8 mouse cellular contexts compared by ENCODE assay signal in genomic region chr13:33942212-33942779, GRCm38 (mm10). TPM values are rescaled to one million over a fixed set of nuclear protein-coding genes. Genes with fewer than 3 reads are reported as not detected.
A peak's percentile ranks its signal among the peaks of the same experiment; 100 is the strongest.
DNase-seq lines count a peak whose midpoint lies in the region; ATAC-seq lines count a peak whose summit lies in the region.

No protein-coding gene starts in this region.

- intact Hi-C loops in heart, postnatal 36 days (cut with DNase I): no loop called here

- ATAC-seq in megakaryocyte progenitor cell, adult 5-6 weeks (replicated peaks; ENCODE audit: poor library complexity): peak; percentile 57

- DNase-seq in heart, postnatal 36 days: peak; percentile 24 to 38
- no peak for DNase-seq in heart, adult 8-10 months (ENCODE audit: low spot score)
- DNase-seq in urinary bladder, postnatal 14 days (ENCODE audit: low spot score): peak; percentile 28
- DNase-seq in urinary bladder, postnatal 4 days (ENCODE audit: low spot score in 2 of 2): no peak
- peak; percentile 54 for DNase-seq in embryo, embryonic 11 days
- no peak for DNase-seq in Muller cell, postnatal 12 days (ENCODE audit: inconsistent ontology term)
- DNase-seq in cerebellum, postnatal 36 days: no peak

RNA-seq across cellular contexts. Expression of gene Nqo2, which starts 22.2 kb away (rescaled TPM):
- total RNA-seq in heart, postnatal 36 days (2021): 10 to 100 TPM; 38.3 to 38.5 TPM
- 10 to 100 TPM; 34.4 to 45.1 (median 42.8) TPM for total RNA-seq in heart, adult 8-10 months (2022)
- total RNA-seq in megakaryocyte progenitor cell, adult 5-6 weeks (2015): 48.7 and 53.0 TPM in 2 replicates
- total RNA-seq in megakaryocyte progenitor cell, adult 5-6 weeks (2017): 34.7 and 47.3 TPM in 2 replicates

RNA-seq across cellular contexts. Expression of gene Serpinb6c, which starts 36.8 kb away (rescaled TPM):
- total RNA-seq in heart, postnatal 36 days (2021): not detected
- total RNA-seq in heart, adult 8-10 months (2022): not detected
- not detected in 2 replicates for total RNA-seq in megakaryocyte progenitor cell, adult 5-6 weeks (2015)
- total RNA-seq in megakaryocyte progenitor cell, adult 5-6 weeks (2017): not detected in 2 replicates

RNA-seq across cellular contexts. Expression of gene Ripk1, which starts 59.9 kb away (rescaled TPM):
- 1 to 10 TPM; 8.2 to 9.6 TPM for total RNA-seq in heart, postnatal 36 days (2021)
- total RNA-seq in heart, adult 8-10 months (2022): 1 to 10 TPM; 5.5 to 7.9 (median 6.0) TPM
- total RNA-seq in megakaryocyte progenitor cell, adult 5-6 weeks (2015): 42.9 and 44.3 TPM in 2 replicates
- 49.6 and 50.6 TPM in 2 replicates for total RNA-seq in megakaryocyte progenitor cell, adult 5-6 weeks (2017)

Comparison
In these comparisons a context has a peak if more than half of its experiments do, and no peak if none do; other contexts are left out.
1. DNase-seq: peak in heart, postnatal 36 days (2 of 2), urinary bladder, postnatal 14 days (single experiment) and embryo, embryonic 11 days (single experiment); none in heart, adult 8-10 months (single experiment), urinary bladder, postnatal 4 days (0 of 2), Muller cell, postnatal 12 days (single experiment) and cerebellum, postnatal 36 days (0 of 2).
2. RNA of gene Ripk1, which starts 59.9 kb away (total RNA-seq): 42.9 to 50.6 TPM in megakaryocyte progenitor cell, adult 5-6 weeks; 8.2 to 9.6 TPM in heart, postnatal 36 days and 5.5 to 7.9 TPM in heart, adult 8-10 months; every median in the first group is over 4 times any median in the second.